Mouse (Mus musculus): ENCODE measurements at regions not wholly inside any gene's neighbourhood (a gene's known extent, or its start where the extent isn't known, plus 50 kb on each side); places are given as distances from the start of the nearest gene placed in this dataset.

- DNase-seq: no peak
These were observed 368.0 kb downstream of the Mllt3 start for GRCm38 (mm10) chr4:87665149-87665548.

GRCm38 (mm10) chr4:87662876-87663275 is 370.3 kb downstream of the Mllt3 start:
- DNase-seq: no peak

GRCm38 (mm10) chr4:87658316-87658715 is 374.8 kb downstream of the Mllt3 start:
- no peak for DNase-seq

GRCm38 (mm10) chr4:87657855-87658254 is 375.3 kb downstream of the Mllt3 start:
- DNase-seq: no peak

GRCm38 (mm10) chr4:87653440-87654165 is 379.6 kb downstream of the Mllt3 start:
- no peak for DNase-seq

- no peak for DNase-seq
These were observed 380.7 kb downstream of the Mllt3 start for GRCm38 (mm10) chr4:87652314-87652934.

- no peak for DNase-seq
These were observed 381.9 kb downstream of the Mllt3 start for GRCm38 (mm10) chr4:87651275-87651674.

GRCm38 (mm10) chr4:87650837-87651236 is 382.3 kb downstream of the Mllt3 start:
- no peak for DNase-seq

- no peak for DNase-seq
These were observed 382.8 kb downstream of the Mllt3 start for GRCm38 (mm10) chr4:87650393-87650792.

- DNase-seq: no peak
These were observed 384.2 kb downstream of the Mllt3 start for GRCm38 (mm10) chr4:87648919-87649318.

GRCm38 (mm10) chr4:87647932-87648911 is 384.9 kb downstream of the Mllt3 start:
- peak; percentile 7 to 31 for DNase-seq

GRCm38 (mm10) chr4:87642002-87642401 is 391.2 kb downstream of the Mllt3 start:
- no peak for DNase-seq

- DNase-seq: no peak
These were observed 391.6 kb downstream of the Mllt3 start for GRCm38 (mm10) chr4:87641551-87641950.

GRCm38 (mm10) chr4:87638380-87638646 is 394.9 kb downstream of the Mllt3 start:
- DNase-seq: no peak

GRCm38 (mm10) chr4:87637629-87638379 is 395.4 kb downstream of the Mllt3 start:
- no peak for DNase-seq

GRCm38 (mm10) chr4:87611116-87611515 is 380.8 kb upstream of the Slc24a2 start:
- DNase-seq: no peak

GRCm38 (mm10) chr4:87593644-87594043 is 363.4 kb upstream of the Slc24a2 start:
- no peak for DNase-seq

- DNase-seq: no peak
These were observed 360.5 kb upstream of the Slc24a2 start for GRCm38 (mm10) chr4:87590797-87591196.

- no peak for DNase-seq
These were observed 347.9 kb upstream of the Slc24a2 start for GRCm38 (mm10) chr4:87578164-87578563.

GRCm38 (mm10) chr4:87570950-87571349 is 340.7 kb upstream of the Slc24a2 start:
- no peak for DNase-seq

- DNase-seq: no peak
These were observed 340.2 kb upstream of the Slc24a2 start for GRCm38 (mm10) chr4:87570470-87570891.

- peak; percentile 52 to 53 for DNase-seq
These were observed 336.3 kb upstream of the Slc24a2 start for GRCm38 (mm10) chr4:87566616-87567015.
